Mouse (Mus musculus) spleen, adult 2 months (tissue): ENCODE data around the gene Dhdds. TPM values are rescaled to one million over a fixed set of nuclear protein-coding genes. Genes with fewer than 3 reads are reported as not detected.
A peak's percentile ranks its signal among the peaks of the same experiment; 100 is the strongest.

ENCODE experiments used
- DNase-seq, 2 experiments: peaks; one replicate each; pipeline versions ENCODE4 v3.0.0 to v3.0.0-alpha.2; 2012 to 2021; ENCODE audit warnings: low spot score in 2 of 2, low read depth in 1 of 2
- H3K27ac ChIP-seq: fragments of 200-500 bp; 2 replicates; pipeline ENCODE4 v1.5.1; 2012; ENCODE audit warnings: low read length, inconsistent platforms; ENCODE audit not compliant: insufficient read depth
- H3K27me3 ChIP-seq: fragments of 200-500 bp; 2 replicates; pipeline ENCODE4 v1.6.1; 2012; ENCODE audit warnings: mild to moderate bottlenecking, moderate library complexity, low read length, inconsistent platforms; ENCODE audit not compliant: control insufficient read depth, insufficient read depth
- H3K36me3 ChIP-seq: fragments of 200-500 bp; 2 replicates; pipeline ENCODE4 v1.6.1; 2012; ENCODE audit warnings: mild to moderate bottlenecking, low read length, inconsistent platforms; ENCODE audit not compliant: control insufficient read depth, insufficient read depth
- H3K4me1 ChIP-seq: fragments of 200-500 bp; 2 replicates; pipeline ENCODE4 v1.6.1; 2011; ENCODE audit warnings: inconsistent platforms; ENCODE audit not compliant: control insufficient read depth, insufficient read depth, insufficient read length
- H3K4me3 ChIP-seq: fragments of 200-500 bp; 2 replicates; pipeline ENCODE4 v1.5.1; 2011; ENCODE audit warnings: mild to moderate bottlenecking, inconsistent platforms; ENCODE audit not compliant: insufficient read depth, insufficient read length; ENCODE audit errors: extremely low read depth
- CTCF ChIP-seq: fragments of 200-500 bp; IDR thresholded peaks from 2 replicates; pipeline ENCODE4 v1.5.1; 2011; ENCODE audit warnings: mild to moderate bottlenecking, inconsistent platforms; ENCODE audit not compliant: insufficient read depth, insufficient read length, insufficient replicate concordance; ENCODE audit errors: extremely low read depth
- POLR2A ChIP-seq: fragments of 200-500 bp; IDR thresholded peaks from 2 replicates; pipeline ENCODE4 v1.6.1; 2011; ENCODE audit warnings: low read depth, low read length, inconsistent platforms
- WGBS: fragments of 180-500 bp; shearing (Covaris S2); methylation state at CpG from one replicate; pipeline ENCODE4 v1.1.7; 2018; 5-methylcytosine and 5-hydroxymethylcytosine counted together
- polyA plus RNA-seq: library from polyadenylated mRNA; depleted of rRNA; stranded (reverse); fragments of >200 nt; gene quantifications from 2 replicates; pipeline ENCODE4 v1.2.3, GENCODE M21; 2012

Dhdds gene
- polyA plus RNA-seq, 1 experiment, result 13.0 TPM

- TF ChIP-seq CTCF (no peak), POLR2A (no peak)
- Histone ChIP-seq H3K27ac (no peak overlapping the region), H3K4me3 (no peak overlapping the region), H3K27me3 (peaks cover 19% of the 10 kb centered on the region), H3K4me1 (no peaks in the 10 kb centered on the region; the same call in none of the 2 replicates), H3K36me3 (no peaks in the 10 kb centered on the region)
- no peak for DNase-seq
- 9% methylated on average over 8 of the region's 8 CpGs for WGBS
Measured at GRCm38 (mm10) chr4:134016767-134017166, 16.0 kb upstream of the Dhdds start.

- no peak overlapping the region for H3K4me3 ChIP-seq
- TF ChIP-seq POLR2A (no peak), CTCF (no peak)
- no peak for DNase-seq
- 26% methylated on average over 7 of the region's 7 CpGs for WGBS
- H3K36me3 ChIP-seq, result no peaks in the 10 kb centered on the region
- peaks cover 19% of the 10 kb centered on the region for H3K27me3 ChIP-seq
- no peaks in the 10 kb centered on the region; the same call in none of the 2 replicates for H3K4me1 ChIP-seq
- no peak overlapping the region for H3K27ac ChIP-seq
Measured at GRCm38 (mm10) chr4:134016208-134016607, 15.5 kb upstream of the Dhdds start.

DNA sequence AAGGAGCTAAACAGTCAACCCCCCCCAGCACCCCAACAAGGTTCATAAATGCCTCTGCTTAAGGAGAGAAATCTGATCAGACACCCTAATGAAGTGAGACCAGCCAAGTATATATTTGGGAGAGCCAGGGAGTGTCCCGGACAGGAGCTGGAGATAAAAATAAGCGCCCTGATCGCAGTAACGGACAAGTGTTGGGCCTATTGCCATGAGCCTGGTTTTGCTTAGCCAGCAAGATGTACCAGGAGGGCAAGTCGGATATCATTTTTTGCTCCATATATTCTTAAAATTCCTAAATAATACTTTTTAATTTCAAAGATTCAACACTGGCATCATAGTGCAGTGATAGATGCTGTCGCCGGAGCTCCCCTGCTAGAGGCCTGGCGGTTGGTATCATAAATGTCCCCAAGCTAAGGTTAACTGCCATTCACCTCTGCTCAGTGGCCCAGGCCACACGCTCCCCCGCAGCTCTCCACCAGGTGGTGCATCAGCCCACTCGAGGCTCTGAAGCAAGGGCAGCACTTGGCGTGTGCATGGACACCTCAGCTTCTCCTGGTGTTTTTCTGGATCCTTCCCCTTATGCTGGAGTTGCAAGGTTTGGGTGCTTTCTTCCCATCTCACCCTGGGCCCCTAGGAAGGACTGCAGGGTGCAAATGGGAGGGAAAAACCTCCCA, 12.3 kb upstream of the Dhdds start:
- no peak overlapping the region for H3K27ac ChIP-seq
- H3K36me3 ChIP-seq, result no peaks in the 10 kb centered on the region
- no peak overlapping the region for H3K4me3 ChIP-seq
- no peaks in the 10 kb centered on the region; the same call in 1 of the 2 replicates for H3K4me1 ChIP-seq
- DNase-seq, result no peak
- 57% methylated on average over 12 of the region's 12 CpGs for WGBS
- peaks cover 5% of the 10 kb centered on the region for H3K27me3 ChIP-seq
- TF ChIP-seq CTCF, result peak; percentile 40; the same call in 1 of the 2 replicates
- TF ChIP-seq POLR2A, result no peak

- 36% methylated on average over 16 of the region's 16 CpGs for WGBS
- Histone ChIP-seq H3K4me1 (no peaks in the 10 kb centered on the region), H3K27ac (no peak overlapping the region), H3K27me3 (peaks cover 3% of the 10 kb centered on the region; the same call in 1 of the 2 replicates), H3K36me3 (no peaks in the 10 kb centered on the region), H3K4me3 (no peak overlapping the region)
- TF ChIP-seq POLR2A (no peak), CTCF (no peak)
- no peak for DNase-seq
Measured at GRCm38 (mm10) chr4:134011450-134012414, 11.0 kb upstream of the Dhdds start.

GRCm38 (mm10) chr4:134009709-134010108, 9.0 kb upstream of the Dhdds start:
- Histone ChIP-seq H3K4me3 (no peak overlapping the region), H3K4me1 (no peaks in the 10 kb centered on the region), H3K27me3 (no peaks in the 10 kb centered on the region), H3K36me3 (no peaks in the 10 kb centered on the region), H3K27ac (no peak overlapping the region)
- TF ChIP-seq POLR2A (no peak), CTCF (no peak)
- WGBS, result 76% methylated on average over 6 of the region's 6 CpGs
- DNase-seq, result no peak

GRCm38 (mm10) chr4:134006845-134007244, 6.1 kb upstream of the Dhdds start:
- DNase-seq, result no peak
- H3K27me3 ChIP-seq, result no peaks in the 10 kb centered on the region
- WGBS, result 90% methylated on average over 3 of the region's 3 CpGs
- no peak overlapping the region for H3K4me3 ChIP-seq
- H3K27ac ChIP-seq, result no peak overlapping the region
- no peaks in the 10 kb centered on the region for H3K4me1 ChIP-seq
- TF ChIP-seq CTCF (no peak), POLR2A (no peak)
- no peaks in the 10 kb centered on the region for H3K36me3 ChIP-seq
